Mouse (Mus musculus) neural tube, embryonic 12.5 days (tissue): ENCODE measurements around the gene Cyp4a32. TPM values are rescaled to one million over a fixed set of nuclear protein-coding genes. Genes with fewer than 3 reads are reported as not detected.
A peak's percentile ranks its signal among the peaks of the same experiment; 100 is the strongest.
"Not testable (repeated sequence)": the region's sequence is repeated elsewhere in the genome, so short reads cannot be mapped to it uniquely, and the experiment has no call there.

Experiments
- ATAC-seq: fragments of 200-750 bp; cut with Nextera tagmentation; 2 replicates; pipeline ENCODE4 v1.8.0; 2017; ENCODE audit warnings: low read depth, mild to moderate bottlenecking, moderate TSS enrichment, moderate library complexity; ENCODE audit not compliant: low FRiP score
- H3K27ac ChIP-seq: fragments of 300-500 bp; sonication (generic); 2 replicates; pipeline ENCODE4 v1.5.1; 2016
- H3K27me3 ChIP-seq: fragments of 300-500 bp; sonication (generic); replicated peaks from 2 replicates; pipeline ENCODE4 v1.6.1; 2016; ENCODE audit warnings: mild to moderate bottlenecking
- H3K36me3 ChIP-seq: fragments of 300-500 bp; sonication (generic); 2 replicates; pipeline ENCODE4 v1.6.1; 2016; ENCODE audit warnings: mild to moderate bottlenecking
- H3K4me1 ChIP-seq: fragments of 300-500 bp; sonication (generic); 2 replicates; pipeline ENCODE4 v1.6.1; 2016
- H3K4me2 ChIP-seq: fragments of 300-500 bp; sonication (generic); replicated peaks from 2 replicates; pipeline ENCODE4 v1.6.1; 2016; ENCODE audit warnings: mild to moderate bottlenecking
- H3K4me3 ChIP-seq: fragments of 300-500 bp; sonication (generic); 2 replicates; pipeline ENCODE4 v1.5.1; 2016
- H3K9ac ChIP-seq: fragments of 300-500 bp; sonication (generic); 2 replicates; pipeline ENCODE4 v1.6.1; 2016; ENCODE audit warnings: mild to moderate bottlenecking
- H3K9me3 ChIP-seq: fragments of 300-500 bp; sonication (generic); 2 replicates; pipeline ENCODE4 v1.6.1; 2016; ENCODE audit warnings: mild to moderate bottlenecking
- WGBS: fragments of 180-500 bp; shearing (Covaris S2); methylation state at CpG from one replicate; pipeline ENCODE4 v1.1.7; 2016; 5-methylcytosine and 5-hydroxymethylcytosine counted together
- polyA plus RNA-seq: library from polyadenylated mRNA; unstranded; fragments of >200 nt; fragmentation: Nextera tagmentation; extraction: Ambion mirVana; gene quantifications from 2 replicates; pipeline ENCODE4 v1.2.1, GENCODE M21; 2016

The Cyp4a32 gene
- polyA plus RNA-seq, 1 experiment from 2014 or later: not detected

GRCm38 (mm10) chr4:115625560-115625959 is 24.8 kb downstream of the Cyp4a32 start:
- not testable (repeated sequence) for H3K4me3 ChIP-seq, H3K27me3 ChIP-seq, H3K27ac ChIP-seq, H3K9me3 ChIP-seq, H3K4me1 ChIP-seq, ATAC-seq, H3K4me2 ChIP-seq, H3K9ac ChIP-seq, H3K36me3 ChIP-seq
- WGBS: 93% methylated on average over 3 of the region's 3 CpGs

- no peak for ATAC-seq
- Histone ChIP-seq H3K4me2 (no peak overlapping the region), H3K27ac (no peak overlapping the region), H3K9me3 (no peaks in the 10 kb centered on the region), H3K9ac (no peak overlapping the region), H3K4me1 (no peaks in the 10 kb centered on the region), H3K27me3 (no peaks in the 10 kb centered on the region), H3K36me3 (no peaks in the 10 kb centered on the region), H3K4me3 (no peak overlapping the region)
- WGBS: 68% methylated on average over 5 of the region's 5 CpGs
Observed at GRCm38 (mm10) chr4:115642967-115643754, 42.4 kb downstream of the Cyp4a32 start.

- no peaks in the 10 kb centered on the region for H3K36me3 ChIP-seq
- no peaks in the 10 kb centered on the region for H3K9me3 ChIP-seq
- H3K4me1 ChIP-seq: no peaks in the 10 kb centered on the region
- no peak overlapping the region for H3K4me2 ChIP-seq
- H3K27ac ChIP-seq: no peak overlapping the region
- no peaks in the 10 kb centered on the region for H3K27me3 ChIP-seq
- no peak overlapping the region for H3K4me3 ChIP-seq
- H3K9ac ChIP-seq: no peak overlapping the region
- no peak for ATAC-seq
Observed at GRCm38 (mm10) chr4:115645371-115645770, 44.6 kb downstream of the Cyp4a32 start.

GRCm38 (mm10) chr4:115647580-115647979 is 46.8 kb downstream of the Cyp4a32 start, which contains the start of gene Cyp4b1:
Cyp4b1 (minus strand) TSS chr4:115647723.
- Histone ChIP-seq H3K27ac (no peak within 1 kb of the TSS), H3K4me3 (no peak within 1 kb of the TSS), H3K9ac (no peak within 1 kb of the TSS), H3K9me3 (no peaks in the 10 kb centered on the region), H3K4me1 (no peaks in the 10 kb centered on the region), H3K27me3 (no peaks in the 10 kb centered on the region), H3K36me3 (no peaks in the 10 kb centered on the region), H3K4me2 (no peak within 1 kb of the TSS)
- 86% methylated on average over 9 of the region's 9 CpGs for WGBS
- no peak for ATAC-seq

- H3K4me1 ChIP-seq: no peaks in the 10 kb centered on the region
- H3K9me3 ChIP-seq: no peaks in the 10 kb centered on the region
- ATAC-seq: no peak
- H3K9ac ChIP-seq: no peak overlapping the region
- H3K27ac ChIP-seq: no peak overlapping the region
- no peak overlapping the region for H3K4me2 ChIP-seq
- H3K36me3 ChIP-seq: no peaks in the 10 kb centered on the region
- H3K4me3 ChIP-seq: no peak overlapping the region
- 63% methylated on average over 2 of the region's 2 CpGs for WGBS
- H3K27me3 ChIP-seq: no peaks in the 10 kb centered on the region
Observed at GRCm38 (mm10) chr4:115648752-115649151, 48.0 kb downstream of the Cyp4a32 start.

- Histone ChIP-seq H3K9ac (no peak overlapping the region), H3K4me3 (no peak overlapping the region), H3K4me2 (no peak overlapping the region), H3K36me3 (no peaks in the 10 kb centered on the region), H3K4me1 (no peaks in the 10 kb centered on the region), H3K27ac (no peak overlapping the region), H3K9me3 (no peaks in the 10 kb centered on the region), H3K27me3 (no peaks in the 10 kb centered on the region)
- ATAC-seq: no peak
Observed at GRCm38 (mm10) chr4:115649344-115649743, 48.6 kb downstream of the Cyp4a32 start.

- no peaks in the 10 kb centered on the region for H3K4me1 ChIP-seq
- H3K36me3 ChIP-seq: no peaks in the 10 kb centered on the region
- H3K27me3 ChIP-seq: no peaks in the 10 kb centered on the region
- no peak overlapping the region for H3K27ac ChIP-seq
- H3K9ac ChIP-seq: no peak overlapping the region
- H3K4me3 ChIP-seq: no peak overlapping the region
- H3K4me2 ChIP-seq: no peak overlapping the region
- H3K9me3 ChIP-seq: no peaks in the 10 kb centered on the region
- no peak for ATAC-seq
- WGBS: 84% methylated on average over 5 of the region's 5 CpGs
Observed at GRCm38 (mm10) chr4:115650866-115651265, 50.1 kb downstream of the Cyp4a32 start.

GRCm38 (mm10) chr4:115655841-115656534 is 55.2 kb downstream of the Cyp4a32 start:
- not testable (repeated sequence) for H3K9me3 ChIP-seq, H3K4me3 ChIP-seq, H3K9ac ChIP-seq, ATAC-seq, H3K27me3 ChIP-seq, H3K4me2 ChIP-seq, H3K36me3 ChIP-seq, H3K4me1 ChIP-seq, H3K27ac ChIP-seq
- WGBS: 91% methylated on average over 7 of the region's 7 CpGs

- not testable (repeated sequence) for H3K9ac ChIP-seq, H3K27me3 ChIP-seq, H3K4me2 ChIP-seq, ATAC-seq, H3K9me3 ChIP-seq, H3K36me3 ChIP-seq, H3K4me3 ChIP-seq, H3K27ac ChIP-seq, H3K4me1 ChIP-seq
- 87% methylated on average over 1 of the region's 1 CpGs for WGBS
Observed at GRCm38 (mm10) chr4:115656535-115656922, 55.8 kb downstream of the Cyp4a32 start.

GRCm38 (mm10) chr4:115657104-115657866 is 56.5 kb downstream of the Cyp4a32 start:
- H3K4me3 ChIP-seq: peak overlapping the region; percentile 42
- WGBS: 2% methylated on average over 34 of the region's 34 CpGs

GRCm38 (mm10) chr4:115657867-115658249 is 57.1 kb downstream of the Cyp4a32 start:
- ATAC-seq: peak; percentile 65; the same call in 1 of the 2 replicates
- H3K4me2 ChIP-seq: peak overlapping the region; percentile 94
- H3K4me3 ChIP-seq: no peak overlapping the region
- no peaks in the 10 kb centered on the region for H3K27me3 ChIP-seq
- H3K4me1 ChIP-seq: peaks cover 6% of the 10 kb centered on the region; the same call in 1 of the 2 replicates
- H3K36me3 ChIP-seq: no peaks in the 10 kb centered on the region
- H3K9ac ChIP-seq: no peak overlapping the region
- no peaks in the 10 kb centered on the region for H3K9me3 ChIP-seq
- H3K27ac ChIP-seq: no peak overlapping the region

More at GRCm38 (mm10) chr4:115657104-115657866, 56.5 kb downstream of the Cyp4a32 start:
- Histone ChIP-seq H3K9ac (peak overlapping the region; percentile 56), H3K4me2 (peak overlapping the region; percentile 94), H3K27ac (no peak overlapping the region), H3K4me1 (peaks cover 6% of the 10 kb centered on the region; the same call in 1 of the 2 replicates), H3K27me3 (no peaks in the 10 kb centered on the region), H3K36me3 (no peaks in the 10 kb centered on the region), H3K9me3 (no peaks in the 10 kb centered on the region)
- peak; percentile 91 for ATAC-seq

- no peaks in the 10 kb centered on the region for H3K27me3 ChIP-seq
- H3K9me3 ChIP-seq: no peaks in the 10 kb centered on the region
- H3K4me3 ChIP-seq: no peak overlapping the region
- peaks cover 6% of the 10 kb centered on the region; the same call in 1 of the 2 replicates for H3K4me1 ChIP-seq
- ATAC-seq: no peak
- no peak overlapping the region for H3K27ac ChIP-seq
- H3K9ac ChIP-seq: no peak overlapping the region
- H3K4me2 ChIP-seq: no peak overlapping the region
- no peaks in the 10 kb centered on the region for H3K36me3 ChIP-seq
Observed at GRCm38 (mm10) chr4:115659190-115659589, 58.4 kb downstream of the Cyp4a32 start.
